Mouse (Mus musculus) spleen, postnatal 10 days (tissue): ENCODE data around the gene Nfrkb.
A peak's percentile ranks its signal among the peaks of the same experiment; 100 is the strongest.

Source experiments
- DNase-seq, 2 experiments: peaks; one replicate each; pipeline ENCODE4 v3.0.0; 2021 to 2022; ENCODE audit warnings: low spot score in 2 of 2

The Nfrkb gene

DNA sequence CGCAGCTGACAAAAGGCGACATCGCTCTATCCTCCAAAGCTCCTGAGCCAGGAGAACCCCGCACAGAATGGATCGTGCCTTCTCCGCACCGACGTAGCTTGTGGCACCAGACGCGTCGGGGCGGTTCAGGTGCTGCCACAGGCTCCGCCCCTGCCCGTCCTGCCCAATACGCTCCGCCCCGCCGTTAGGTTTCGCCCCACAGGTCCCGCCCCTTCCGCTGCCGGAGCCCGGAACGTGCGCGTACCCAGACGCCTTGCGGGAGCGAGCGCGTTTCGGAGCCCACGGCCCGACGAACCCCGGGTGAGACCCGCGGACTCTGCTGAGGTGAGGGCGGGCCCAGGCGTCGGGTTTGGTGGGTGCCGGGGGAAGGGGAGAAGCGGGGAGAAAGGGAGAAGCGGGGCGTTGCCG, at the start of gene Nfrkb:
Gene Nfrkb (plus strand): TSS at position 246 of the 408 bp plus-strand sequence.
- DNase-seq = peak; percentile 94 to 99

DNA sequence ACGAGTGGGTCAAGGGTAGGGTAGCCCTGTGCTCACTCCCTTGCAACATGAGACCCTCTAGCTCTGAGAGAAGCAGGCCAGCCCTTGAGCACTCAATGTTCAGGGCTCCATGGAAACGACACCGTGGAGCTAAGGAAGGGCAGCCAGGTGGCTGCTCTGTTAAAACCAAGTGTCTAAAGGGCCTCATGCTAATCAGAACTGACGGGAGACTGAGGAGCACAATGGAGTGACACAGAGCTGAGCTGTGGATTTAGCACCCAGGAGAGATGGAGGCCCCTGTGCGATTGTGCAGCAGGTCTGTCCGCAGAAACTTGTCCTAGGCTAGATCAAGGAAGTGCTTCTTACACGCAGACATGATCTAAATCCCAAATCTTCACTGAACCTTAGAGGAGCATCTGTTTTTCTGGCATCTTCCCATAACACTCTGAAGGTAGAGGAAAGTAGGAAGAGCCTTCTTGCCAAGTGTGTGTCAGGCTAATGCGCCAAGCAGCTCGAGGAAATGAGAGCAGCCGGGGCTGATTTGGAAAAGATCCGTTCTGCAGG, 41.6 kb upstream of the Nfrkb start:
- DNase-seq = no peak

DNA sequence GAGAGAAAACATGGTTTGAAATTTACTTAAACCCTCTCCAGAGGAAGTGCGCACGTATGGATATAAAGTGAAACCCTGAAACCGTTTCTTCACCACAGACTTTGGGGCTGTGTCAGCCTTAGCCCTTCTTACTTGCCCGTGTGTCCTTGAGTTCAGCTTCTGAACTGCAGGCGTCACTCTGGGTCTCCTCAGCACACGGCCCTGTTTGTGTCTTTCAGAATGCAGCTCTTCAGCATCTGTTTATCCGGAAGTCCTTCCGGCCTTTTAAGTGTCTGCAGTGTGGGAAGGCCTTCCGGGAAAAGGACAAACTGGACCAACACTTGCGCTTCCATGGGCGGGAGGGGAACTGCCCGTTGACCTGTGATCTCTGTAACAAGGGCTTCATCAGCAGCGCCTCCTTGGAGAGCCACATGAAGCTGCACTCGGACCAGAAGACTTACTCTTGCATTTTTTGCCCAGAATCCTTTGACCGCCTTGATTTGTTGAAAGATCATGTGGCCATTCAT, 39.4 kb upstream of the Nfrkb start:
- DNase-seq = no peak

DNA sequence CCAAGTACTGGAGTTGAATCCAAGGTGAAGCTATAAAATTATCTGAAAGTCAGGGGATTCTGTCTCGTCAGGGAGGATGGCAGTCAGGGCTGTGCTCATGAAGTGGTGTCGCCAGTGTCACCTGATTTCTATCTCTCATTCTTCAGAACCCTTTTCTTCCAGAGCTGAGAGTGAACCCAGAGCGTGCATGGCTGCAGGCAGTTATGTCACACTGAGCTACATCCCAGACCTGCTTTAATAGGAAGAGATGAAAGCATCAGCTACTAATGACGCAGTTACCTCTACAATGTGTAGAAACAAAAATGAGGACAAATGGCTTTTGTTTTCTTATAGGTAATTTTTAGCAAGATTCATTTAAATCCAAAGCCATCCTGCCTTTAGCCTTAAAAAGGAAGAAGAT, 37.5 kb upstream of the Nfrkb start:
- DNase-seq = no peak

DNA sequence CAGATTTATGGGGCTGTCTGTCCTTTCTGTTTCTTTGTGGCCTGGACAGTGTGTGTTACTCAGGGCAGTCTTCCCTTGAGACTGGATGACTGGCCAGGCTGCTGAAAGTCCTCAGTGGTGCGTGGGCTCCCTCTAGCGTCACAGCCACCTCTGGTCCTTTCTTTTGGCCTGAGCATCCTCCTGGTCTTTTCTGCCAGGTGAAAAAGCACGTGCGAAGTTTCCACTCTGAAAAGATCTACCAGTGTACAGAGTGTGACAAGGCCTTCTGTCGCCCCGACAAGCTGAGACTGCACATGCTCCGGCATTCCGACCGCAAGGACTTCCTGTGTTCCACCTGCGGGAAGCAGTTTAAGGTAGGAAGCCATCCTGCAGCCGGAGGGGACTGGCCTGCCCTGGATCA, 37.1 kb upstream of the Nfrkb start:
- DNase-seq = peak; percentile 47 to 78

DNA sequence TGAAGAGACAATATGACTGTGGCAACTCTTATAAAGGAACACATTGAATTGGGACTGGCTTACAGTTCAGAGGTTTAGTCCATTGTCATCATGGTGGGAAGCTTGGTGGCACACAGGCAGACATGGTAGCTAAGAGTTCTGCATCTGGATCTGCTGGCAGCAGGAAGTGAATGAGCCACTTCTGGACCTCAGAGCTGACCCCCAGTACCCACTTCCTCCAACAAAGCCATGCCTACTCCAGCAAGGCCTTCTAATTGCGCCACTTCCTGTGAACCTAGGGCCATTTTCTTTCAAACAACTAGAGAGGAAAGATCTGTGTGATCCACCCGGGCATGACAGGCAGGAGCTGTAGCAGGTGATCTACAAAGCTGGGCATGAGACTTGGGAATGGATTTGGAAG, 33.3 kb upstream of the Nfrkb start:
- DNase-seq = no peak

DNA sequence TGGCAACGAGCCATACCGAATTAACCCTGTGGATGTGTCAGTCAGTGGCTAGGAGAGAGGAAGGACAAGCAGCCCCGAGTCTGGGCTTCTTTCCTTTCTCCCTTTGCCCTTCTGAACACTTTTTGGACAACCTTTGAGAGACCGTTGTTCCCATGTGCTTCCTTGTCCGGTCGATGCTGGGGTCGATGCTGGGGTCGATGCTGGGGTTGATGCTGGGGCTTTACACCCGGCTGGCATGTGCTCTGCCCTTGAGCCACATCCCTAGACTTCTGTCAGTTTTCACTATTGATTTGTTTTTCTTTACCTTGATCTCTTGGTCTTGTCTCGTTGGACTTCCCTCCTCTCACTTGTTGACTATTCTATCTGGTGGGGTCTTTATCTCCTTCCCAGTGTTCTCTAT, 32.5 kb upstream of the Nfrkb start:
- DNase-seq = no peak

DNA sequence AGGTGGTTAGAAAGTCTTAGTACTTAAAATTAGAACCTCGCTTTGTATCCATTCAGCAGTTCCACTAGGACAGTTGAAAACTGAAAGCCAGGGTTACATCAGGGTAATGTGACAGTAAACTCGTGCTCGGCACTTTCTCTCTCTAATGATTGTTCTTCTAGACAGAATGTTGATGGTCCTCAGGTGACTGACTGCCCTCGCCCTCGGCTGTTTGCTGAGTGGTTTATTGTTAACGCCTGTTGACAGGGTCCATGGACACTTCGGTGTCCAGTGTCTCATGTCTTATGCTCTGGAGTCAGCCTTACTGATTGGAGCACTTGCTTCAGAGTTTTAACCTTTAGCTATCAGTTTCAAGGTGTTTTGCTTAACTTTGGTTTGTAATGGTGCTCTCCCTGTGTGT, 31.9 kb upstream of the Nfrkb start:
- DNase-seq = no peak

DNA sequence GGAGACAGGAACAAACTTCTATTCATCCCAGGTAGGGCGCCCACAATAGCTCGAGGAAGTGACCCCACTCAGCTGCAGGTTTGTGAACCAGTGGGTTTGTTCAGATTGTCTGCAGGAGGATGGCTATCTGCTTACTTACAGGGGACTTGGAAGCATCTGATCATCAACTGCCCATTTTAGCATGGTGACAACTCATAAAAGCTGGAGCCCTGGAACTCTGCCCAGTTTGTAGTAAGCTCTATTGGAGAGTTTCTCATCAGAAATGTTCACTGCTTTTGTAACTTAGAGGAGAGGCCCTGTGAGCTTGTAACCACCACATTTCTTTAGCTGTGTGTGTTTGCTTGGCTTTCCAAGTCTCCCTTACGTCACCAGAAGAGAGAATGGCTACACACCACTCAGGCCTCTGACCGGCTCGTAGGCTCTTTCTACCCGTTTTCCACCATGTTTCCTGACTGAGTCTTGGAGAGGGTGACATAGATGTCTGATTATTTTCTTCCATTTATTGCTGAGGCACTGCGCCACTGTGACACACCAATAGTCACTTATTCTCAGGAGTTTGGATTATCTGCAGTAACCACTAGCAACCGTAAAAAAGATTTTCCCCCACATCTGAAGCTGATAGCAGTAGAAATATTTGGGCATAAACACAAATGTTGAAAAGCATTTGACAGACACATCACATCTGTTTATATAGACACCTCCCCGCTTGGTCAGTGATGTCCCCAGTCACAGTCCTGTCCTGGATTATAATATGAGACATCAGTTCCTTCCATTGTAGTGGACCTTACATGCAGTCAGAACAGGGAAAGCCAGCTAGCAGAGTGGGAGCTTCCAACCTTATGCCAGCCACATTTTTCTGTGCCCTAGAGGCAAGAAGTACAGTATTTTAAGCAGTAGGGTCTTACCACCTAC, 22.0 kb upstream of the Nfrkb start:
- no peak for DNase-seq

DNA sequence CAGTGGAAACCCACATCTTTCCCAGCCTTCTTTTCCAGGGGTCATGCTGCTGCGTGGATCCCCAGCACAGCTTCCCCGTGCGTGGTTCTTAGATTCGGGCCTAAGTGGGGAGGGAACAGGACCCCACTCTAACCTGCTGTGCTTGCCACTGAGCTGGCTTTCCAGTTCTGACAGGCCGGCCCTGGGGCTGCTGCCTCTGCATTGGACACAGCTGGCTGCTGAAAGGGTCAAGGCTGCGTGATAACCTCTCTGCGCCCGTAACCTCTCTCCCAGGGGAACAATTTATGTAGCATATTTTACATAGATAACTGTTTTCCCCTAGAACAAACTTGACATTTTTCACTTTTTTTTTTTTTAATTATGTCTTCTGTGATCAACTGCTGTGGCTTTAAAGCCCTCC, 20.9 kb upstream of the Nfrkb start:
- no peak for DNase-seq

DNA sequence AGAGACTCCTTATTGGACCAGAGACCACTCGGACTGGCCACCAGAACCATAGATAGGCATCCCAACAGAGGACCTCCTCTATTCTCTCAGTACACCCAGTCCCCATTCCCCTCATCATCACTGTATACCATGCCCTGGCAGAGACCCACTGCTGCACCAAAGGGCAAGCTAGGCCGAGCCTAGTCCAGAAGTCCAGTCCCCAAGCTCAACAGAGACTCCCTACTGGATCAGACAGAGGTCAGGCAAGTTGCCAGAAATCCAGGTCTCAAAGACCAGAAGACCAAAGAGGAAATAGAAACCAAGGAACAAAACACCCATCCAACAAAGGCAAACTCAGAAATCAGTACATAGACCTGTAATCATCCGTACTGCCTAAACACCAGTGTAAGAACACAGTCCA, 14.3 kb upstream of the Nfrkb start:
- no peak for DNase-seq

DNA sequence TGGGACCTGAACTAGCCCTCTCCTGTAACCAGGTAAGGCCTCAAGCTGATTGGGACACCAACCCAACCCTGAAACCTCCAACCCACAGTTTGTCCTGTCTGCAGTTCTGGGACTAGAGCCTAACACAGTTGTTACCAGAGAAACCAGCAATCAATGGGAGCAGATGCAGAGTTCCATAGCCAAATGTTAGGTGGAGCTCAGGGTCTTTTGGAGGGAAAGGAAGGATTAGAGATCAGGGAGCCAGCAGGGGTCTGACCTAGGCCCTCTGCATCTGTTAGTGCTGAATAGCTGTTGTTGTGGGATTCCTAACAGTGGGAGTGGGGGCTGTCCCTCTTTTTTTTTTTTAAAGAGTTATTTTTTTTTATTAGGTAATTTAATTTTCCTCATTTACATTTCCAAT, 9.3 kb upstream of the Nfrkb start:
- DNase-seq = no peak

DNA sequence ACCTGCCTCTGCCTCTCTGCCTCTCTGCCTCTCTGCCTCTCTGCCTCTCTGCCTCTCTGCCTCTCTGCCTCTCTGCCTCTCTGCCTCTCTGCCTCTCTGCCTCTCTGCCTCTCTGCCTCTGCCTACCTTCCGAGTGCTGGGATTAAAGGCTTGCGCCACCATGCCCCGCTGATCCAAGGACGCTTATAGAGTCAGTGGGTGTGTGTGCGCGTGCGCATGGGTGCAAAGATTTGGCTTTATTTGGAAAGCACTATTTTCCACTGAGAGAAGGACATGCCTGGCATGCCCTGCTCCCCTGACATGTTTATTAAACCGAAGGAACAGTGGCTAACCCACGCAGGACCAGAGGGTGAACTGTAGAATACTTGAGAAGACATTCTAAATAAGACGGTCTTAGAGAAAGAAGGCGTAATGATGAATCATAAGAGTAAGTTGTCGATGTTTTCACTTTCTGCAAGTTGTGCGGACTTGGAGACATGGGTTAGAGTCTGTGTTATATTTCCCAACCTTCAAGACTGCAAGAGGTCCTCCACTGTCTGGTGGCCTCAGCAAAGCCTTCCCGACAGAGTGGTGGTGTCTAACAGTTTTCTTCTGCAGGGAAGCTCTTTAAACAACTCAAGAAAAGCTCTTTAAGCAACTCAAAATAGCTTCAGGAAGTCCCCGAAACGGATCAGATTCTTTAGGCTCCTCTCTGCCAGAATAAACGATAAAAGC, 1.0 kb upstream of the Nfrkb start:
- DNase-seq = no peak

DNA sequence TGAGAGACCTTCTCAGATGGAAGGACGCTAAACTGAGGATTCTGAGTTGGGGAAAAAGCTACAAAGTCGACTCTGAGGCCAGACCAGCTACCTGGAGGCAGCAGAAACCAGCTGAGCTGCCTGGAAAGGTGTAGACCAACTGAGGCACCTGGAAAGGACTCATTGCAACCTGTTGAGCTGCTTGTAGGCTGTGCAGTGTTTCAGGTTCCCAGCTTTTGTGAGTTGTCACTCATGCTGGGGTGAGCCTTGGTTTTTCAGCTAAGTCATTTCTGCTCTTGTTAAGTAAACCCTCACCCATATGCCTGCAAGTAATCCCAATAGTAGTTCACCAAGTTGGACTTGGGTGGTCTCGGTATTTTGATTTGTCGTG, 507 bp upstream of the Nfrkb start:
- DNase-seq = peak; percentile 18 to 22

DNA sequence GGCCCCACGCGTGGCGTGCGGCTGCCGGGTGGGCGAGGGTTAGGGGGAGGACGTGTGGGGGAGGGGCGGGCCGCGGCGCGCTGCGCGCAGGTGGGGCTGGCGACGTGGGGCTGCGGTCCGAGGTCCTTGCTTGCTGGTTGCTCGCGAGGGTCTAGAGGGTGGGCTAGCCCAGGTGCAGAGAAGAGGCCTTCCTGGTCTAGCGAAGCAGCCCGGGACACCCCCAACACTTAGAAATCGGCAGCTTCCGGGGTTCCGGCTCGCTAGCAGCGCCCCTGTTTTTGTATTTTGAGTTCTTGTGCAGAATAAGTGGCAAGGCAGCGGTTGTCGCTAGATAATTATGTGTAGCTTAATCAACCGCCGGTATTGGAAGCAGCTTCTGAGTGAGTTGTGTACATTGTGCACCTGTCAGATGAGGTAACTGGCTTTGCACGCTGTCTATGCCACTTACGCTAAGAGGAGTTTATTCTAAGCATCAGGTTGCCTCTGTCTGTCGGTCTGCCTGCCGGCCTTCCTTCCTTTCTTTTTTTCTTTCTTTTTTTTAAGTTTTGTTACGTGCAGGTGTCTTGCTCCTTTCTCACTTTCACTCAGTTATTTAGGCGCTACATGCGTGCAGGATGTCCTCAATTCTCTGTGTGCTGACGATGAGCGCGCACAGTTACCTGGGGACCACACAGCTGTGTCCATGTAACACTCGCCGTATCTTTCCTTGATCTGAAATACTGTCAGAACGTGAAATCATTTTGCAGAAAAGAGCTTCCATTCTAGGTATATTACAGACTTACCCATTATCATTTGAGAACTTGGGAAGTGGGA, 582 bp downstream of the Nfrkb start:
- DNase-seq = no peak

DNA sequence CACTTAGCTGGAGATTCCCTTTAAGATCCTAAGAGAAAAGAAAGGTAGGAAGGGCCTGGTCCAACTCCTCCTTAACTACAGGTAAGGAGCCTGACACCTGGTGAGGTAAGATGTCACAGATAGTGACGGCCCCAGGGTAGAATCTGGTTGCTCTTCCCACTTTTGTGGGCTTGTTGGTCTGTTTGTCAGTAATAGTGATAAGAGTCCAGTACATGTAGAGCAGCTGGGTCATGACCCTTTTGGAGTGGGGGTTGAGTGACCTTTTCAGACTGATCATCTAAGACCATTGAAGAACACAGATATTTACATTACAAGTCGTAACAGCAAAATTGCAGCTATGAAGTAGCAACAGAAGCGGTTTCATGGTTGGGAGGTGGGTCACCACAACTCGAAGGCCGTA, 1.2 kb downstream of the Nfrkb start:
- no peak for DNase-seq

DNA sequence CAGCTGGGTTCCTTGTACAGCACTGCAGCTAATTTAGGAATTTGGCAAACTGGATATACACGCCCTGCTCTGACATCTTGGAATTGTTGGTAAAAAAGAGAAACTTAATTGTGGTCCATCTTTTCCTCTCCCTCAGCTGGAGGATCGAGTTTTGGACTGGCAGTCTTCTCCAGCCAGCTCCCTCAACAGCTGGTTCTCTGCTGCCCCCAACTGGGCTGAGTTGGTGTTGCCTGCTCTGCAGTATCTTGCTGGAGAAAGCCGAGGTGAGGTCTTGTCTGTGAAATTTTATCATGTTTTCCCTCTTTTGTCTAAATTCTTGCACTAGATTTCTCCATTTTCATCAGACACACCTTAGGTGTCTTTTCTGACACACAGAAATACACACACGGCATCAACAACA, 14.4 kb downstream of the Nfrkb start:
- DNase-seq = peak; percentile 71 to 87

DNA sequence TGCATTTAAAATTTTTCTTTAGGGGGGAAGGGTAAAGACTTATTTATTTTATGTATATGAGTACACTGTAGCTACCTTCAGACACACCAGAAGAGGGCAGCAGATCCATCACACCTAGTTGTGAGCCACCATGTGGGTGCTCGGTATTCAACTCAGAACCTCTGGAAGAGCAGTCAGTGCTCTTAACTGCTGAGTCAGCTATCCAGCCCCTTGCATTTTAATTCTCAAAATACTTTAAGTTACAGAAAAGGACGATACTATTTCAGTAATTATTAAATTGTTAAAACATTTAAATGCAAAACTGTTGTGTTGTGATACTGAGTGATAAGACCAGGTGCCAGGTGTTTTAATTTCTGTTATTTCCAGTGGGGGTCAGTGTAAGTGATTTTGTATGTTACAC, 18.3 kb downstream of the Nfrkb start:
- DNase-seq = no peak

DNA sequence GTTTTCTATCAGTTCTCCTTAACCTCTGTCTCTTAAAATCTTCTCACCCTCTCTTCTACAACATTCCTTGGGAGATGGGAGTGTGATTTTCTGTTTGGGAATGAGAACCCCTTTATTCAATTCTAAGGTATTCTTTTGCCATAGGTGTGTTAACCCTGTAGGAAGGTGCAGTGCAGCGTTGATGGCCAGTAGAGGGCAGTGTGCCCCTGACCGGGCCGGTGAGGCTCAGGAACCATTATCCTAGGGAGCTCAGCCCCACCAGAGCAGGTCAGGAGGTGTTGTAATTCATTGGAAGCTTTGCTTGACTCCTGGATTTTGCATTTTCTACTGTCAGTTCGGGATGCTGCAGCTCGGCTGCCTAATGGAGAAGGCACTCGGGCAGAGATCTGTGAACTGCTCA, 19.2 kb downstream of the Nfrkb start:
- peak in 1 of 2 experiments; percentile 51 for DNase-seq

DNA sequence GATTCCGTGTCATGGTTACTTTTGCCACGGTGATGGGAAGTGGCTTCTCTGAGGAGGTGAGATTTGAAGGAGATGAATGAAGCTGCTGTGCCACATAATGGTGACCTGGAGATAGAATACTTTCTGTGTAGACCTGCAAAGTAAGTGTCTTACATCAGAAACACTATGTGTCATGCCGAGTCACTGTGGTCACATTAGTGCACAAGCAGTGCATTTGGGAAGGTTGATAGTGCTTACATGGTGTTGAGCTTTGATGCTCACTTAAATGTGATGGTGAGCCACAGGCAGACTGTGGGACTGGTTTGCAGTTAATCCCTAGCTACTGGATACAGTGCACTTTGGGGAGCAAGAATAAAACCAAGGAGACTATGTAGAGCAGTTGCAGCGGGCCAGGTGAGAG, 26.2 kb downstream of the Nfrkb start:
- no peak for DNase-seq

DNA sequence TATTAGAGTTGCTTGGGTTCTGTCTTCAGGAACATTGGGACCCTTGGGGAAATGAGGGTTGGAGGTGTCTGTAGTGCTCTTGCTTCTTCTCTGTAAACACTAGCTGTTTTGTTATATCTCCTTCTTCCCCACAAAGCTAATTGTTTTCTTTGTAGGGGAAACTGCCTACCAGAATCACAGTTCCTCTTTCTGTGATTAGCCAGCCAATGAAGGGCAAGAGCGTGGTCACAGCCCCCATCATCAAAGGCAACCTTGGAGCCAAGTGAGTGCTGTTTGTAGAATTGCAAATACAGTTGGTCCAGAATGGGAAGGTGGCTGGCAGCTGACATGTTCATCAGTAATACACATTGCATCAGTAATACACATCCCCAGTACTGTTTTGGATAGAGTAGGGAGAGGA, 32.8 kb downstream of the Nfrkb start:
- DNase-seq = peak in 1 of 2 experiments; percentile 29

DNA sequence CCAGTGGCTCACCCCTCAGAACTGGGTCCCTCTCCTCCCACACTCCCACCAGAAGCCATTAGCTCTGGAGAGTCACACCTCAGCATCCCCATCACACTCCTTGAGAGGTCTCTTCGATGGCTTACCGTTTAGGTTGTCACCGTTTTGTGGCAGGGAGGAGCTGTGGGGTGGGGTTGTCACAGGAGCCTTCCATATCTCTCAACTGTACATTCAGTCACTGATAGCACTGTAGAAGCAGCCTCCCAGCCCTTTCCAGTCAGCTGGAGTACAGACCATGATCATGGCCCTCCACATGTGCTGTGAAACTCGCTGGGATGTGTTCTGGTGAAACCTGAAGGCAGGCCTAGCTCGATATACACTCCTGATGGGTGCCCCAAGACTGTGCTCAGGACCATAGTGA, 36.2 kb downstream of the Nfrkb start:
- DNase-seq = no peak
